Mouse (Mus musculus) testis, adult 2 months (tissue): ENCODE measurements around the gene Aasdhppt.

ENCODE experiments used
- CTCF ChIP-seq: fragments of 200-500 bp; IDR thresholded peaks from 2 replicates; pipeline ENCODE4 v1.5.1; 2012; ENCODE audit warnings: low read depth, mild to moderate bottlenecking, inconsistent platforms, low read length, moderate library complexity; ENCODE audit not compliant: control insufficient read depth, insufficient read depth, insufficient replicate concordance
- POLR2A ChIP-seq: fragments of 200-500 bp; IDR thresholded peaks from 2 replicates; pipeline ENCODE4 v1.6.1; 2012; ENCODE audit warnings: low read depth, mild to moderate bottlenecking, inconsistent platforms, low read length, moderate library complexity; ENCODE audit not compliant: control insufficient read depth

DNA sequence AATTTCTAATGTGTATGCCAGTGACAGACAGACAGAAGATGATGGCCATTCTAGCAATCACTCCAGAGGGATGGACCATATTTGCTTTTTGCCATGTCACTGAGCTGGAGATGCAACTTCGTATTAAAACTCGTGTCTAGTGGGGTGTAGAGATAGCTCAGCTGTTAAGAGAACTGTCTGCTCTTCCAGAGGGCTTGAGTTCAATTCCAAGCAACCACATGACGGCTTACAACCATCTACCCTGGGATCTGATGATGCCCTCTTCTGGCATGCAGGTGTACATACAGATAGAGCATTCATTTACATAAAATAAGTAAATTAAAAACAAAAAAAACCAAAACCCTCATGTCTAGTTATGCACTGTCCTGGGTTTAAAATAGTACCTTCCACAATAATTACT lies 1.9 kb upstream of the Aasdhppt start:
- TF ChIP-seq CTCF (no peak), POLR2A (no peak)
